Mouse (Mus musculus): ENCODE results near the gene Cacnb1. TPM values are rescaled to one million over a fixed set of nuclear protein-coding genes. Genes with fewer than 3 reads are reported as not detected.
A peak's percentile ranks its signal among the peaks of the same experiment; 100 is the strongest.

Gene Cacnb1
- polyA plus RNA-seq, 1 experiment from 2014 or later: 6.1 TPM

- H3K27me3 ChIP-seq (ENCODE audit: control insufficient read depth, insufficient read depth, low read length): no peaks in the 10 kb centered on the region
- H3K27ac ChIP-seq (ENCODE audit: low read depth, low read length): no peak overlapping the region
- ATAC-seq (replicated peaks; ENCODE audit: insufficient number of reproducible peaks, low FRiP score, low TSS enrichment): no peak
- WGBS (ENCODE audit: insufficient replicate concordance): 3% methylated on average over 34 of the region's 34 CpGs
- H3K36me3 ChIP-seq (ENCODE audit: control insufficient read depth, insufficient read depth, low read length): no peaks in the 10 kb centered on the region
- H3K4me2 ChIP-seq: peak overlapping the region; percentile 99
- peaks cover 14% of the 10 kb centered on the region for H3K4me1 ChIP-seq (ENCODE audit: control insufficient read depth, insufficient read depth, low read length)
- no peaks in the 10 kb centered on the region for H3K9me3 ChIP-seq (replicated peaks; ENCODE audit: control insufficient read depth, low read length)
- peak overlapping the region; percentile 74 for H3K4me3 ChIP-seq (ENCODE audit: low read depth, low read length)
- H3K9ac ChIP-seq (ENCODE audit: low read depth, low read length): peak overlapping the region; percentile 87
These were observed 1.1 kb downstream of the Cacnb1 start for GRCm38 (mm10) chr11:98021565-98022252.

GRCm38 (mm10) chr11:98021118-98021517, 1.7 kb downstream of the Cacnb1 start:
- H3K27me3 ChIP-seq (ENCODE audit: control insufficient read depth, insufficient read depth, low read length): no peaks in the 10 kb centered on the region
- H3K4me1 ChIP-seq (ENCODE audit: control insufficient read depth, insufficient read depth, low read length): peaks cover 14% of the 10 kb centered on the region
- no peak overlapping the region; the same call in 1 of the 2 replicates for H3K4me3 ChIP-seq (ENCODE audit: low read depth, low read length)
- H3K36me3 ChIP-seq (ENCODE audit: control insufficient read depth, insufficient read depth, low read length): no peaks in the 10 kb centered on the region
- WGBS (ENCODE audit: insufficient replicate concordance): 57% methylated on average over 2 of the region's 2 CpGs
- no peaks in the 10 kb centered on the region for H3K9me3 ChIP-seq (replicated peaks; ENCODE audit: control insufficient read depth, low read length)
- peak overlapping the region; percentile 99 for H3K4me2 ChIP-seq
- ATAC-seq (replicated peaks; ENCODE audit: insufficient number of reproducible peaks, low FRiP score, low TSS enrichment): no peak
- H3K9ac ChIP-seq (ENCODE audit: low read depth, low read length): no peak overlapping the region
- no peak overlapping the region for H3K27ac ChIP-seq (ENCODE audit: low read depth, low read length)

GRCm38 (mm10) chr11:98020710-98021109, 2.1 kb downstream of the Cacnb1 start:
- no peak overlapping the region for H3K9ac ChIP-seq (ENCODE audit: low read depth, low read length)
- H3K27me3 ChIP-seq (ENCODE audit: control insufficient read depth, insufficient read depth, low read length): no peaks in the 10 kb centered on the region
- no peaks in the 10 kb centered on the region for H3K36me3 ChIP-seq (ENCODE audit: control insufficient read depth, insufficient read depth, low read length)
- H3K4me3 ChIP-seq (ENCODE audit: low read depth, low read length): no peak overlapping the region
- H3K4me1 ChIP-seq (ENCODE audit: control insufficient read depth, insufficient read depth, low read length): peaks cover 14% of the 10 kb centered on the region
- no peak overlapping the region for H3K27ac ChIP-seq (ENCODE audit: low read depth, low read length)
- no peaks in the 10 kb centered on the region for H3K9me3 ChIP-seq (replicated peaks; ENCODE audit: control insufficient read depth, low read length)
- no peak for ATAC-seq (replicated peaks; ENCODE audit: insufficient number of reproducible peaks, low FRiP score, low TSS enrichment)
- H3K4me2 ChIP-seq: no peak overlapping the region; the same call in 1 of the 2 replicates
- 68% methylated on average over 1 of the region's 1 CpGs for WGBS (ENCODE audit: insufficient replicate concordance)

- WGBS (ENCODE audit: insufficient replicate concordance): 44% methylated on average over 8 of the region's 8 CpGs
- Histone ChIP-seq H3K36me3 (ENCODE audit: control insufficient read depth, insufficient read depth, low read length) (no peaks in the 10 kb centered on the region), H3K27me3 (ENCODE audit: control insufficient read depth, insufficient read depth, low read length) (no peaks in the 10 kb centered on the region), H3K4me3 (ENCODE audit: low read depth, low read length) (no peak overlapping the region), H3K9me3 (replicated peaks; ENCODE audit: control insufficient read depth, low read length) (no peaks in the 10 kb centered on the region), H3K4me1 (ENCODE audit: control insufficient read depth, insufficient read depth, low read length) (peaks cover 14% of the 10 kb centered on the region), H3K9ac (ENCODE audit: low read depth, low read length) (no peak overlapping the region), H3K27ac (ENCODE audit: low read depth, low read length) (no peak overlapping the region), H3K4me2 (no peak overlapping the region)
- ATAC-seq (replicated peaks; ENCODE audit: insufficient number of reproducible peaks, low FRiP score, low TSS enrichment): no peak
These were observed 2.8 kb downstream of the Cacnb1 start for GRCm38 (mm10) chr11:98019883-98020610.

- Histone ChIP-seq H3K36me3 (ENCODE audit: control insufficient read depth, insufficient read depth, low read length) (no peaks in the 10 kb centered on the region), H3K9ac (ENCODE audit: low read depth, low read length) (no peak overlapping the region), H3K4me1 (ENCODE audit: control insufficient read depth, insufficient read depth, low read length) (peaks cover 14% of the 10 kb centered on the region), H3K27me3 (ENCODE audit: control insufficient read depth, insufficient read depth, low read length) (no peaks in the 10 kb centered on the region), H3K4me3 (ENCODE audit: low read depth, low read length) (no peak overlapping the region), H3K27ac (ENCODE audit: low read depth, low read length) (no peak overlapping the region), H3K9me3 (replicated peaks; ENCODE audit: control insufficient read depth, low read length) (no peaks in the 10 kb centered on the region), H3K4me2 (no peak overlapping the region; the same call in 1 of the 2 replicates)
- no peak for ATAC-seq (replicated peaks; ENCODE audit: insufficient number of reproducible peaks, low FRiP score, low TSS enrichment)
- 29% methylated on average over 10 of the region's 10 CpGs for WGBS (ENCODE audit: insufficient replicate concordance)
These were observed 3.8 kb downstream of the Cacnb1 start for GRCm38 (mm10) chr11:98018858-98019641.

GRCm38 (mm10) chr11:98018222-98018621, 4.6 kb downstream of the Cacnb1 start:
- no peak overlapping the region for H3K9ac ChIP-seq (ENCODE audit: low read depth, low read length)
- 62% methylated on average over 6 of the region's 6 CpGs for WGBS (ENCODE audit: insufficient replicate concordance)
- H3K27ac ChIP-seq (ENCODE audit: low read depth, low read length): no peak overlapping the region
- H3K36me3 ChIP-seq (ENCODE audit: control insufficient read depth, insufficient read depth, low read length): no peaks in the 10 kb centered on the region
- H3K9me3 ChIP-seq (replicated peaks; ENCODE audit: control insufficient read depth, low read length): no peaks in the 10 kb centered on the region
- no peak overlapping the region for H3K4me2 ChIP-seq
- H3K4me3 ChIP-seq (ENCODE audit: low read depth, low read length): no peak overlapping the region
- ATAC-seq (replicated peaks; ENCODE audit: insufficient number of reproducible peaks, low FRiP score, low TSS enrichment): no peak
- H3K4me1 ChIP-seq (ENCODE audit: control insufficient read depth, insufficient read depth, low read length): peaks cover 14% of the 10 kb centered on the region
- H3K27me3 ChIP-seq (ENCODE audit: control insufficient read depth, insufficient read depth, low read length): no peaks in the 10 kb centered on the region

- H3K4me1 ChIP-seq (ENCODE audit: control insufficient read depth, insufficient read depth, low read length): peaks cover 11% of the 10 kb centered on the region
- H3K27ac ChIP-seq (ENCODE audit: low read depth, low read length): no peak overlapping the region
These were observed 6.0 kb downstream of the Cacnb1 start for GRCm38 (mm10) chr11:98016824-98017223.

GRCm38 (mm10) chr11:98016177-98016576, 6.7 kb downstream of the Cacnb1 start:
- Histone ChIP-seq H3K4me3 (ENCODE audit: low read depth, low read length) (no peak overlapping the region), H3K4me1 (ENCODE audit: control insufficient read depth, insufficient read depth, low read length) (peaks cover 11% of the 10 kb centered on the region; the same call in 1 of the 2 replicates), H3K4me2 (no peak overlapping the region), H3K27me3 (ENCODE audit: control insufficient read depth, insufficient read depth, low read length) (peaks cover 6% of the 10 kb centered on the region), H3K9me3 (replicated peaks; ENCODE audit: control insufficient read depth, low read length) (no peaks in the 10 kb centered on the region), H3K9ac (ENCODE audit: low read depth, low read length) (no peak overlapping the region), H3K36me3 (ENCODE audit: control insufficient read depth, insufficient read depth, low read length) (no peaks in the 10 kb centered on the region), H3K27ac (ENCODE audit: low read depth, low read length) (no peak overlapping the region)
- ATAC-seq (replicated peaks; ENCODE audit: insufficient number of reproducible peaks, low FRiP score, low TSS enrichment): no peak
- 88% methylated on average over 5 of the region's 5 CpGs for WGBS (ENCODE audit: insufficient replicate concordance)

More at GRCm38 (mm10) chr11:98016824-98017223, 6.0 kb downstream of the Cacnb1 start:
- no peak overlapping the region for H3K4me3 ChIP-seq (ENCODE audit: low read depth, low read length)
- H3K9me3 ChIP-seq (replicated peaks; ENCODE audit: control insufficient read depth, low read length): no peaks in the 10 kb centered on the region
- no peak overlapping the region for H3K9ac ChIP-seq (ENCODE audit: low read depth, low read length)
- no peaks in the 10 kb centered on the region for H3K36me3 ChIP-seq (ENCODE audit: control insufficient read depth, insufficient read depth, low read length)
- no peak overlapping the region for H3K4me2 ChIP-seq
- WGBS (ENCODE audit: insufficient replicate concordance): 74% methylated on average over 4 of the region's 4 CpGs
- peaks cover 5% of the 10 kb centered on the region for H3K27me3 ChIP-seq (ENCODE audit: control insufficient read depth, insufficient read depth, low read length)
- ATAC-seq (replicated peaks; ENCODE audit: insufficient number of reproducible peaks, low FRiP score, low TSS enrichment): no peak
